Mouse (Mus musculus): ENCODE results near the gene Coro2a.

- TF ChIP-seq CTCF (IDR thresholded peaks at IDR 0.05; ENCODE audit: borderline replicate concordance, extremely low read depth, insufficient read depth, insufficient read length) (no peak), POLR2A (IDR thresholded peaks at IDR 0.05; ENCODE audit: borderline replicate concordance, extremely low read depth, insufficient read depth, insufficient read length, poor library complexity, severe bottlenecking) (no peak)
Measured at GRCm38 (mm10) chr4:46628081-46628480, 26.1 kb upstream of the Coro2a start.
